Mouse (Mus musculus): ENCODE measurements around the gene Prlr. TPM values are rescaled to one million over a fixed set of nuclear protein-coding genes. Genes with fewer than 3 reads are reported as not detected.

Gene Prlr
- 1 to 10 TPM in 1 of 2 experiments, under 1 TPM in 1; 0.95 to 1.7 TPM for total RNA-seq (2021)
- long read RNA-seq, experiment 1: 0 reads
- long read RNA-seq, experiment 2: 0 reads

DNA sequence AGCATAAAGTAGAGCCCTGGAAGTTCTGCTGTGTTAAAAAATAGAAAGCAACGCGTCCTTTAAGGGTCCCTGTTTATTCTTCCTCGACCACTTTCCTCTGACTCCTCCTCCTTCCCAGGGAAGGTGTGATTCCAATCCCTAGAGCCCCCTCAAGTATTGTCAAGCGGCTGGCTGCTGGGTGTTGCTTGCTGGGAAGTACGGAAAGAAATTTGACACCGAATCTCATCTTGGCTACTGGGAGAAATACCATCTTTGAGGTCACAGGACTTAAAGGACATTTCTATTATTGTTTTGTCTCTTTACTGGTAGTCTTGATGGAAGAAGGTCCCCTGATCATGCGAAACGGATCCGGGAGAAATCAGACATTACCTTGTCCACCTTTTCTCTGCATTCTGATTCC is at the start of gene Prlr:
Gene Prlr (plus strand): TSS at position 156 of the 400 bp plus-strand sequence.
- DNase-seq (ENCODE audit: low spot score in 2 of 2): peak in 1 of 2 experiments; percentile 3

DNA sequence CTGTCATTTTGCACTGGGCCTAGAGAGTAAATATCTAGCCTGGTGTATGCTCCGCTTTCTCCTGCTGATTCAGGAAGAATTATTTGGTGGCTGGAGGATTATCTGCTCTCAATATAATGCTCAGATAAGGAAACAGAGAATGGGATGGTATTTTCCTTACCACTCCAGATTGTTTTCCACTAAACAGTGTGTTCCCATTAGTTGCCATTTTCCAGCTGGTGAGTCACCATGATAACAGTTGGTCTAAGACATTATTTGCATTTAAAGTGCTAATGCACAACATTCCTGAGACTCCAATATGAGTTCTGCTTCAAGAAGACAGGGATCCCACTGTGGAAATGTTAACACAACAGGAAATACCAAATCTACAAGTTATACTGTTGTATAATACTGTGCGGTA is 43.3 kb upstream of the Prlr start:
- no peak for DNase-seq (ENCODE audit: low spot score in 2 of 2)

DNA sequence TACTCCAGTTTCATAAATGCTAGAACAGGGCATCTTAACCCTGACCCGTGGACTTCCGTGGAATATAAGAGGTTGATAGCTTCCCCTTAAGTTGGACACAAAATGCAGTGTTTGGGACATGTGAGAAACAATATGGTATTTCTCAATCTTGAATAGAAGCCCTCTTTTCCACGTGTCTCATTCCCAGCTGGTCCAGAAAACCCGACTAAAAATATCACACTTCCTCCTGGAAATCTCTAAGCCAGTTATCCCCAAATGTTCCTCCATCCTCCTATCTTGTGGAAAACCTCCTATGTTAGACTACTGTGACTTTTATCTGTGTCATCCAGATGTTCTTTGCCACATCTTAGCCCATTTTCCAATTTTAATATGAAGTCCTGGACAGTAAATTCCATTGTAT is 42.1 kb upstream of the Prlr start:
- no peak for DNase-seq (ENCODE audit: low spot score in 2 of 2)

DNA sequence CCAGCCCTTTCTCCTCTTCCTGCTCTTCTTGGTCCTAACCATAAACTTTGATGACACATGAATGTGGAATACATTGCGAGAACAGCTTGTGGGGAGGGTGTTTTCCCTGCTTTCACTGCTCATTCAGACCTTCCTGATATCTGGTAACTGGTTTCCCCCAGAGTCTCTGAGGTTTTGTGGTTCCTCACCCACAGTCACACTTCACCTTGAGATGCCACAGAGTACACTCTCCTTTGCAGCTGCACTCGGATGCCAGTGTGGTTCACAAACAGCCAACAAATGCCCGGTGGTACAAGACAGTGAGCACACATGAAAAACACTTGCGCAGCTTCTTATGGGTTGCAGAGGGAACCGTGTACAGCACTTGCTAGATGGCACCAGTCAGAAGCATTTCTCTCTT is 32.5 kb upstream of the Prlr start:
- no peak for DNase-seq (ENCODE audit: low spot score in 2 of 2)

DNA sequence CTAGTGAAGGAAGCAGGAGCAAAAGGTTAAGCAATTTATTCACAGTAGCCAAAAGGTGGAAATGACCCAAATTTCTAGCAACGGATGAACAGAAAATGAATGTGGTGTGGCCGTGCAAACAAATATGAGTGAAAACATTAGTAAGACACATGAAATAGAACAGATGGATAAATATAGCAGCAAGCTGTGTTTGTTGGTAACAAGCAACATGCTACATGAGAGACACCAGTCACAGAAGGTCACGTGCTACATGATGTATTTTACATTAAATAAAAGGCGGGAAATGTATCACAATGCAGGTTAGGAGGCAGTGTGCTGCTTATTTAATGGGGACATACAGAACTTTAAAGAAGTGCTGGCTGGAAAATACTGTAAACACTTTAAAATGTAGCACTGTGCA is 28.8 kb upstream of the Prlr start:
- DNase-seq (ENCODE audit: low spot score in 2 of 2): no peak

DNA sequence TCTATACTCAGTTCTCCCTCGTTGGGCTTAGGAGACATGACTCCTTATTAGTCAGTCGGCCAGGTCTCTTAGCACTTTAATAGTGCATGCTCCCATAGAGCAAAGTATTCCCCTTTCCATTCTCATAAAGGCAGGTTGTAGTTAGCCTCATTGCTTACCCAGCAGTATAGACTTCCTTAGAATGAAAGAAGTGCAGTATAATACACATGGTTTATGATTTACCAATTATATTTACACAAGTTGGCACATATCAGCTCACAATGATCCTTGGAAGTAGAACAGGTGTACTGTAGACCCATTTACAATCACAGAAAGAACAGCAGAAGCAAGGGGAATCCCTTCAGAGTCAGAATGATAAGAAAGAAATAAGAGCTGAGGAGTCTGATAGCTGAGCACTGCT is 16.4 kb upstream of the Prlr start:
- DNase-seq (ENCODE audit: low spot score in 2 of 2): no peak

DNA sequence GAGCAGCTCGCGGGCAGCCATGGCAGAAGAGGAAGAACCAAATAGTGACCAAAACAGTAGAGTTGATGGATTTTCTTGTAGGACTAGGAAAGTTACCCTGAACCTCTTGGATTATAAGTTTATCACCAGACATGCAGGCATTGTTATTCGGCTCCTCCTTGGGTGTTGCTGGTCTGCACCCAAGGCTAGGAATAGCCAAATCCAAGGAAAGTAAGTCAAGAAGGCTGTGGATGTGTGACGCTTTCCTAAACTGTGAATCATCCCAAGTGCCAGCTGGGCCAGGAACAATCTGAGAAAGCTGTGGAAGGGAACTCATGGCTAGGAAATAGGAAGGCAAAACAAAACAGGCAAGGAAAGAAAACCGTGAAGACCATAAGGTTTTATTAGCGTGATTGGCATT is 2.0 kb upstream of the Prlr start:
- peak in 1 of 2 experiments; percentile 15 for DNase-seq (ENCODE audit: low spot score in 2 of 2)

DNA sequence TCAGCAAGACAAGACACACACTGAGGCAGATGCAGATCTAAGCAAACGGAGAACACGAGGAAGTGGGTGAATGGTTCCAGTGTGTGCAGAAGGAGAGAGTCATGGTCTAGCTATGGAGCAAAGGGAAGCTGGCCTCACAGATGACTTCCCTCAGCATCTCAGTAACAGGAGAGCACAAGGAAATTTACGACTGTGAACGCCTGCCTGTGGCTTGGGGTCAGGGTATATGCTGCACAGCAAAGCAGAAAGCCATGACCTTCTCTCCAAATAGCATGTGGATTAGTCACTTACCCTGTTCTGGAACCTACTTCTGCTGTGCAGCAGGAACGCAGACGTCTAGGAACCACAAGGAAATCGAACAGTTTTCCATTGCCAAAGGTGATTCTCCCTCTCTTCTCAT is 1.4 kb upstream of the Prlr start:
- no peak for DNase-seq (ENCODE audit: low spot score in 2 of 2)

DNA sequence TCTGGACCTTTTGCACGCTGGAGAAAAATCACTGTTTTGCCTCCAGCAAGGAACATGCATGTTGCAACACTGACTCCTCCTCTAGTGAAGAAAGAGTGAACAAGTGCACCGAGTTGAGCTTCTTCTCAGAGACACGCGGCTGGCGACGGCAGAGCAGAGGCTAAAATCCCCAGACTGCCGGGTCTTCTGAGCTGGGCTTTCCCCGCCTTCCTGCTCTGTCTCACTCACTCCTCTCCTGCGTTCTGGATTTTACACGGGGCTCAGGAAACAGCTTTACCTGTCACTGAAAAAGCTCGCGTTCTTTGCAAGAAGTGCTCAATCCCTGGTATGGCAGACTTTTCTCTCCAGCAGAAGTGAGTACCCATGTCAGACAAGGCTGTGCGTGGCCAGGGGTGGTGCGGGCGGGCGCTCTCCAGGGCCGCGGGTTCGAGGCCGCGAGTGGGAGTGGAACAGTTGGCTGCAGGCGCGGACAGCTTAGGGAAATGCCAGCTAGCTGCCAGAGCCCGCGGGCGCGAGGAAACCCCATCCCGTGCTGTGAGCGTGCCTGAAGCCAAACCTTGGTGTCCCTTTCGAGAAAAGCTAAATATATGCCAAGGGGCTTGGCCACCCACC is 587 bp downstream of the Prlr start:
- DNase-seq (ENCODE audit: low spot score in 2 of 2): peak; percentile 10 to 28

DNA sequence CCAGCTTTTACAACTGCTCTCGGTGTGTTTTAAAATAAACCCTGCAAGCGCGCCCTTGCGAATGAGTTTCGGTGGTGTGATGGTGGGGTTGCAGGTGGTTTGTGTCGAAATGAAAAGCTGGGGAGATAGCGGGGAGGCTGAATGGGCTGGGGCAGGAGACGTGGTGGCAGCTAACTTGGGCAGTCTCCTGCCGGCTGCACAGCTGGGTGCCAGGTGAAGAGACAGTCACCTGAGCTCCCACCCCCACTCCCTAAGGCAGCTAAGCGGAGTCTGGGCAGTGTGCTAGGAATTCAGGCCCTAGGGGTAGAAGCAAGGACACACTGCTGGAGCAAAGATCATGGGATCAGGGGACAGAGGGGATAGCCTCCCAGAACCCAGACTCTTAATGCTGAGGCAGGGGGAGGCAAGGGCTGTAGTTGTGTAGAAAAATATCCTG is 1.1 kb downstream of the Prlr start:
- no peak for DNase-seq (ENCODE audit: low spot score in 2 of 2)

DNA sequence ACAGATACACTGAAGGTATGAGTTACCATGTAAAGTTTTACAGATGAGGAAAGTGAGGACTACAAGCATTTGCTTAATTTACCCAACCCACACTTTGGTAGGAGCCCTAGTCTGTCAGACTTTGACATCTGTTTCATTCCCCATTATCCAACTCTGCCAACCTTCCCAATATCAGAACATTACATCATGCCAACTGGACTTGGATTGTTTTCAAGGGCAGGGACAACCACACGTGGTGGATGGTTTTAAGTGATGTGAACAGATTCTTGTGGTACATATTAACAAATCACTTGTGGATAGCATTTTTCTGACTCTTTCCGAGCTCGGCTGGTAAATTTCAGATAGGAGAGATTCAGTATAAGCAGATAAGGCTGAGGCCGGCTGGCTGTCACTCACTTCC is 3.7 kb downstream of the Prlr start:
- DNase-seq (ENCODE audit: low spot score in 2 of 2): no peak

DNA sequence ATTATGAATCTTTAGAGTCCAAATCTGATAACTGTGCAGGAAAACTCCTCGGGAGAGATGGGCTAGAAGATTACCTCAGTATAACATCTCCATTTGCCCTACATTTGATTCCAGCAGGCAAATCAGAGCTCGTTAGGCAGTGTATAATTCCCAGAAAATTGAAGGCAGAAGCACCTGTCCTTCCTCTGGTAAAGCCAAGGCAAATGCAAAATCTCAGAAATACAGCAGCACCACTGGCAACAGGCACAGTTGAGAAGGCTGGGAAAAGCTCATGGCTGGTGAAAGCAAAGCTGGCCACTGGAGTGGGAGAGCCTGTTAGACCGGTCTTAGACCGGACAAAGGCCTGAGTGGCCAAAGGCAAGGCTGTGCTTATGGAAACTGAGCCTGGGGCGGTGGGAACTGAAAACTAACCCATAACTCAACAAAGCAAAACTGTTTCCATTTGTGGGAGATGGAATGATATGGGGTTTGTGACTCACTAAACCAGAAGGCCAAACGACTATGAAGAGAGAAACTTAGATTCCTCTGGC is 15.1 kb downstream of the Prlr start:
- DNase-seq (ENCODE audit: low spot score in 2 of 2): no peak

DNA sequence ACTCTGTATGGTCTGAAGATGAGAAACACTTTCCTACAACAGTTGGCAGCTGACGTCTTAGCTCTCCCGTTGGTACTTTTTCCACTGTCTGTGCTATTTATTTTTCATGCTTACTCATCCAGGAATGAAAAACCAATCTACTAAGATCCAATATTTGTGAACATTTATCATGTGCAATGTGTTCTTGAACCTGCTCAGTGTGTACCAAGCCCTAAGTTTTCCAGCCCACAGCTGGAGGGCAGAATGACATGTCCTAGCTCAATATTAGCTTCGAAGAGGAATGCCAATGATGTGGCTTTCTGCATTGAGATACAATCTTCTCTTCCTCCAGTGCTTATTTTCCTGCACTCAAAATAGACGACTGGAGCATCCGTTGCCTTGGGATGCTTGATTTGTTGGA is 24.0 kb downstream of the Prlr start:
- no peak for DNase-seq (ENCODE audit: low spot score in 2 of 2)

DNA sequence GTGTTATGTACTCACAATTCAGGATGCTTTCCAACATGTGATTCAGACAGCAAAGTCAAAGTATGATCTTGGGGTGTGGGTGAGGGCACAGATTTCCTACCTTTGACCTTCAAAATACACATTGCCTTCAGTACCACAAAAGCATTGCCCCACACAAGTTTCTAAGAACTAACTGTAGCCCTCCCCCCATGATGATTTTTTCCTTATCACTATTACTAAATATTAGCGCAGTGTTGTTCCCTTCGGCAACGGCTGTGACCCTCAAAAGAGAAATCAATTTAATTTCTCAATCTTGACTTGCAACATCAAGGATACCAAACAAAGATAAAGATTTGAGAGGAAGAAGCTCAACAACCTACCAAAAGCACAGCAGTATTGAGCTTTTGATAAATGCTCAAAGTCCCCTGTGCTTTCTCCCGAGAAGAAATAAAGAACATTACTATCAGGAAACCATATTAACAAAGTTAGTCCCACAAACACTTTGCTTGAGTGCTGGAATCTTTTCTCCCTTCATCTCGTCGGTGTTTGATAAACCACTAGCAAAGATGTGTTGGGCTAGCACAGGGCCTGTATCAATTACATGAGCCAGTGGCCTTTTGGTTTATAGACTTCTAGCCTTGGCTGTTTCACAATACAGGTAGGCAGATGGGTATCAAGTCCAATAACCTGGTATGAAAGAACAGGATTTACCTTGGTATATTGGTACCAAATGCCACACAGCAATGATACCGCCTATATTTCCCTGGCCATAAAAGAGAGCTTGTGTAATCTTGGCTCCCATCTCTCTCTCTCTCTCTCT is 25.7 kb downstream of the Prlr start:
- no peak for DNase-seq (ENCODE audit: low spot score in 2 of 2)

DNA sequence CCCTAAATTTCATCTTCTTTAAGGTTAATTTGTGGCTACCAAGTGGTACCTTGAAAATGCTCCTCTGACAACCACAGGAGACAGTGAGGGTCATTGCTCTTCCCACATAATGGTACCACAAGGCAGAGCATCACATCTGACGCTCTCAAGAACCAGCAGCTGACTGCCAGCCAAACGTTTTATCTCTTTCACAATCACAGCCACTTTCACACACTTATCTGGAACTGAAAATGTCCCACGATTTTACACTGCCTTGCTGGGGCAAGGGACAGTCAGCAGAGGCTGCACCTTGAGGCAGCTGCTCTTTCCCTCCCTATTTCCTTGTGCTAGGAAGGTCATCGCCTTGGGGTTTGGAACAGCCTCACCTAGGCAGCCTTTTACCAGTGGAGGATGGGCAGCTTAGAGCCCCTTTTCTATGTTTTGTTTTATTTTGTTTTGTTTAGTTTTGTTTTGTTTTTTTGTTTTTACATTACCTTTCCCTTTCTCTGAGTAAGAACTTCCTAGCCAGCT is 33.3 kb downstream of the Prlr start:
- DNase-seq (ENCODE audit: low spot score in 2 of 2): no peak

DNA sequence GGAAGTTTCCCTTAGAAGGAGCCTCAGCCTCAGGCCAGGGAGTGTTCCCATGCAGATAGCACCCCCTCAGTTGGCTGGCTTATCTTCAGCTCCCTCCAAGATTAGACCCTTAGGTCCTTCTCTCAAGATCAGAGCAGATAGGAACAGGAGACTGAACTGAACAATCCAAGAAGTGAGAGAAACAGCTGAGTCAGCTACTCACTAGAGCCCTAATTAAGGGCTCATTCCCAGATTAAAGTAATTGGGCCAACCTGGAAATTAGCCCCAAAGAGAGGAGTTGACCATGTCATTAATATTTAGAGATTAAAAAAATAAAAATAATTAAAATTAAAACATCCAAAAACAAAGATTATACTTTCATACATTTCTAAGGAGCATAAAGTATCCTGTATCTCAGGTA is 35.0 kb downstream of the Prlr start:
- no peak for DNase-seq (ENCODE audit: low spot score in 2 of 2)

DNA sequence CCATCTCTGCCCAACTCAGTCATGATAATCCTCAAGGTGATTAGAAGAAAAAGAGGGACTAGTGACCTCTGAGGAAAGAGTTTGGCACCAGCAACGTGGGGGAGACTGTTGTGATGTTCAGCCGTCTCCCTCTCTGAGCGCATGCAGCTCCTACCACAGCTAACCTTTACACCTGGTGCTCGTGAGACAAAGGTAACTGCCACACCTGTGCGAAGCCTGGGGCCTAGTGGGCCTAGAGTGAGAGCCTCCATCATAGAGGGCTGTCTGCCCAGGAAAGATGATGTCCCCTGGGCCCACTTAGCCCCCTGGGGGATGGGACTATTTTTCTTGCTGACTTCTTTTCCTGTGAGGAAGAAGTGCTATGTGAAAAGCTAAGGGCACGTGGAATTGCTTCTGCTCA is 36.2 kb downstream of the Prlr start:
- no peak for DNase-seq (ENCODE audit: low spot score in 2 of 2)

DNA sequence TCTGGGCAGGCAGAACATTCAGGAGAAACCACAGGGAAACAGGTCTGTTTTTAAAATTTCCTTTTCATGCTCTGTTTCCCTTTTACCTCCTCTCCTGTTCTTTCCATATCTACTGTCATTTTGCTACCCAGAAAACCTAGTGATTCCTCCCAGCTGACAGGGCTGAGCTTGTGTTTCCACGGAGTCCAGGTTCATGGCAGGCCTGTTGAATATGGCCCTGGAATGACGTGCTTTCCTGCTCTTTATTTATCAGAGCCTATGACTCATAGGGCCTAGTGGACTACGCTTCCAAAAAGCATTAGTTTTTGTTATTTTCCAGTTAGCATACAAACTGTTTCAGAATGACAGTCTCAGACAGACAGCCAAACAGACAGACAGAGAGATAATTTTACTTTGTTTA is 36.7 kb downstream of the Prlr start:
- DNase-seq (ENCODE audit: low spot score in 2 of 2): no peak

DNA sequence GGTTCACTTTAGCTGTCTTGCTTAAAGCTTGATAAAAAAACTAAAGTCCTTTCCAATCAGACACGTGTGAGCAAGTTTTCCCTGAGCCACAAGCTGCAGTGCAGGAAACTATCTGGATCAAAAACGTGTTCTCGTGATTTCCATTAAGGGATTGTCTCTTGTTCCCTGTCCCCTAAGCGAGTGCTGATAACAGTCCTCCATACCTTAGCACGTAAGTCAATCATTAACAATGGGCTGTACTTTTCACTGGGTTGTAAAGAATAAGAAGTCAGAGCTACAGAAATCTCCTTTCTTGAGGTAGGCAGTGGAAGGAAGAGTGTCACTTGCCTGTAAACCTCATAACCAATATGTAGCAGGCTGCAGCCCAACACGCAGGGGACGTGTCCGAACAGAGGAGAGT is 38.7 kb downstream of the Prlr start:
- no peak for DNase-seq (ENCODE audit: low spot score in 2 of 2)

DNA sequence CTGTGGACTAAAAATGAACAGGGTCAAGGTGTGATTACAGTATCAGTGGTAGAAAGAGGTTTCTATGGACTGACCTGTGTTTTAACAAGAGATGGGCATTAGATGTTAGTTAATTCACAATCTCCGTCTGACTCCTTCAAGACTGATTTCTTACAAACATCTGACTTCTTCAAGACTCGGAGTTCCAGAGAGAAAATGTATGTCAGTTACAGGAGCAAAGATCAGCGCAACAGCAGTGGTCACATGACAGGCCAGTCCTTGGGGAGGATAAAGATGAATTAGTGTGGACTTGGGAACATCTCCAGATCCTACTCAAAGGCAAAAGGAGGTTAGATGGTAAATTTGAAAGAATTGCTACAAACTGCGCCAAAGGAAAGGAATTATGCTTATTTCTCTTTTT is 39.2 kb downstream of the Prlr start:
- DNase-seq (ENCODE audit: low spot score in 2 of 2): no peak

DNA sequence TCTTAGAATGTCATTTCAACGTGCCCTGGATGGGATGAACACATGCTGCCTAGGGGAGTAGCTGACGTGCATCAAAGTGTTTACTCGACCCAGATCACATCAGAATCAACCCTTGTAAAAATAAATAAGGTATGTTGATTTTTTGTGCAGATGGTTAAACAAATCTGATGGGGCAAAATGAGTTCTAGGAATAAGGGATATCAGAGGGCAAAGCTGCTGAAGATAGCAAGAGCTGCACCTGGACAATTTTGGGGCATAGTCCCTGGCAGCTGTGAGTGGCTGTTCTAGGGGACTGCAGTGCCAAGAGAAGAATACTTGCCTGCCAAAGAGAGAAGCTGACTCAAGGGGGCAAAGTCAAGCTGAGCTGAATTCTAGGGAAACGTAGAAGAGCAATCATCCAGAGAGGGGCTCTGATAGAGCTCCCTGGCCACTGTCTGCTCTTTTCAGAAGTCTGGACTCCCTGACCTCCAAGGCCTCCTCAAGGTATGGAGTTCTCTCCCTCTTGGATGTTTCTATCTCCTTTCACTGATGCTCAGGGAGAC is 46.6 kb downstream of the Prlr start:
- no peak for DNase-seq (ENCODE audit: low spot score in 2 of 2)

DNA sequence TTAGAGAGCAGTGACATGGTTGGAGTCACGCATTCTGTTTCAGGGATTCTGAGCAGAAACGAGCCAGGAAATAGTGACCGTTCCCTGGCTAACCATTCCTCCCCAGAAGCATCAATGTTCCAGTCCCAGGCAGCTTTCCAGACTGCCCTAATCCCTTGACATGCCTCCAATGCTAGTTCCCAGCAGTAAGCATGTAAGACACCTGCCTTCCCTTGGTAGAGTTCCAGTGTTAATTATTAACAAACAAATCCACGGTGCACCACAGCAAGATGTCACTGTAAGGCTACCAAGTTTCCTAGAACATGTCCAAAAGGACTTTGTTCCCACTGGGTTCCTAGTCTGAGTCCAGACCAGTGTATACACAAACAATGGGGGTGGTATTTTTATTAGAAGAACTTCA is 48.7 kb downstream of the Prlr start:
- DNase-seq (ENCODE audit: low spot score in 2 of 2): no peak
